Mouse (Mus musculus): ENCODE measurements around the gene Cenpo.

Cenpo gene

DNA sequence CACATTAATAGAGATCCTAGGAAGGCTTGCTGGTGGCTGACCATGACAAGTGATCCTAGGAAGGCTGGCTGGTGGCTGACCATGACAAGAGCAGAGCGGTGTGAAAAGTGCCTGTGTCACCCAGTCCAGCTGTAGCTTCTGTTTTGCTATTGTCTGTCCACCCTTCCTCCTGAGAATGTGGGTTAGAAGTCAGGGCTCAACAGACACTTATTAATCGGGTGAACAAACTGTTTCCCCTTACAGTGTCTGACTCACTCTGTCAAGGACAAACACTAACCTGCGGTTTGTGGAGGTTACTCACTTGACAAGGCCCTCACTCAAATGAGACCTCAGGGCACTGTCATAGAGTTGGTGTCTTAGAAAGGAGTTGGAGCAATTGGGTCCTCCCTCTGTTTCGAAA lies 35.4 kb downstream of the Cenpo start:
- DNase-seq, result peak in 1 of 2 experiments; percentile 20

DNA sequence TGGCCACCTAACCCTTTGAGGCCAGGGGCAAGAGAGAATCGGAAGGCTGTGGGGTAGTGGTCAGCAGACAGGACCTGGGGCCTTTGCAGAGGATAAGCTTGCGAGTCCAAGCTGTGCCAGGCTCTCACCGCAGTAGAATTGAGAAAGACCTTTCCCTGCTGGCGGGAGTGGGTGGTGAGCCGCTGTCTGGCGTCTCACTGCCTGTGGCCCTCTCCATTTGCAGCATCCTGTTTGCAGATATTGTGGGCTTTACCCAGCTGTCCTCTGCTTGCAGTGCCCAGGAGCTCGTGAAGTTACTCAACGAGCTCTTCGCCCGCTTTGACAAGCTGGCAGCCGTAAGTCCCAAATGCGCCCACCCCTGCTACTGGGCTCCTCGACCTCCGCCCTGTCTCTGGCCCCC lies 39.5 kb downstream of the Cenpo start:
- no peak for DNase-seq

DNA sequence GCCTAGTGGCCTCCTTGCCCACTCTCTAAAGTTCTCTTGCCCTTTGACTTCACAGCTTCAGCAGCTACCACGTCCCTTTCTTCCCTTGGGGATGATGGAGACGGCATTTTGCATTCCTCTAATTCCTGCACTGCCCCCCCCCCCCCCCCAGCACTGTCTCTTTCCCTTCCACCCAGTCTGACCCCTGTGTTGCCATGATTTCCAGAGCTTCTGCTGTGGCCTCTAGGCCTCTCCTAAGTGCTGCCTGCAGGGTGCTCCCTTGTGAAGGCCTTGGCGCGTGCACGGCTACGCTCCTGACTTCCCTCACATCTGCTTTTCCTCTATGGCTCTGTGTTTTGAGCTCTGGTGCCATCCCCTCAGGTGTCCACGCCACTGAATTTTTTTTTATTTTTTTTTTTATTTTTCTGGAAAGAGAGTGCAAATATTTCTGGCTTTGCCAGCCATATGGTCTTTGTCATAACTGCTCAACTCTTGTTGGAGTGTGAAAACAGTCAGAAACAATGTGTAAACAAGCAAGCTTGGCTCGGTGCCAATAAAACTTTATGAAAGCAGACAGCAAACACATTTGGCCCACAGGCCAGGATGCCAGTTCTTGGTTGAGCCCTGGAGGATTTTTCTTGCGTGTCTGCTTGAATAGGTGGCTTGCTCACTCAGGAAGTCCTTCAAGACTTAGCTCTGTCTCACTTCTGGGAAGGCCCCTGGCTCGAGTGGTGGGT lies 40.9 kb downstream of the Cenpo start:
- DNase-seq, result peak in 1 of 2 experiments; percentile 45

DNA sequence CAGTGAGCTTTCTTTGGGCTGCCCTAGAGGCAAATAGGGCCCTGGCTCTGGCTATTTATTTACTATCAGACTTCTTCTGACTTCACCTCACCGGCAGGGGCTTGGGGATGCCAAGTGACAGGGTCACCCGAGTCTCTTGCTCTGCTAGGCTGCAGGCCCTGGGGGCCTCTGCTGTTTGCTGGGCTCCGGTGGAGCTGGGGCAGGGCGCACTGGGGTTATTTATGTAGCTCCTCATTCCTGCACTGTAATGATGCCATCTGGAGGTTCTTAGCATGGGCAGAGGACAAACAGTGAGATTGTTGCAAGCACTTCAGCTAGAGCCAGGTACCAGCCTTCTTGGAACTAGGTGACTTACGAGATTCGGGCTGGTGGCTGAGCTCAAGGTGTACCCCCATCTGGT lies 41.6 kb downstream of the Cenpo start:
- peak in 1 of 2 experiments; percentile 57 for DNase-seq

DNA sequence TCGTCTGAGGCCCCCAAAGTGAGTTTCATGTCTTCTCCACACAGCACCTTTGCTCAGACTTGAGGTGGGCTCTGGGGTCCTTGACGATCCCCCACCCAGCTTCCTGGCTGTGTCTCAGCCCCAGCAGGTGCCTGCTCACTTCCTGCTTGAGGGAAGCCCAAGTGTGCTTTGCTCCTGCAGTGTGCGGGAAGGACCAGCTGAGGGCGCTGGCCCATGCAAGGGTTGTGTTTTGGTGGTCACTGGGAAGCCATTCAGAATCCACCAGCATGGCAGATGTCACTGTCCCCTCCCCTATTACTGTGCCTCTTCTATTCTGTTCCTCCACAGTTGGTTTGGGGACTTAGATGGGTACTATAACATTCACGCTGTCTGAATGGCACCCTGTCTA lies 45.0 kb downstream of the Cenpo start:
- DNase-seq, result no peak

DNA sequence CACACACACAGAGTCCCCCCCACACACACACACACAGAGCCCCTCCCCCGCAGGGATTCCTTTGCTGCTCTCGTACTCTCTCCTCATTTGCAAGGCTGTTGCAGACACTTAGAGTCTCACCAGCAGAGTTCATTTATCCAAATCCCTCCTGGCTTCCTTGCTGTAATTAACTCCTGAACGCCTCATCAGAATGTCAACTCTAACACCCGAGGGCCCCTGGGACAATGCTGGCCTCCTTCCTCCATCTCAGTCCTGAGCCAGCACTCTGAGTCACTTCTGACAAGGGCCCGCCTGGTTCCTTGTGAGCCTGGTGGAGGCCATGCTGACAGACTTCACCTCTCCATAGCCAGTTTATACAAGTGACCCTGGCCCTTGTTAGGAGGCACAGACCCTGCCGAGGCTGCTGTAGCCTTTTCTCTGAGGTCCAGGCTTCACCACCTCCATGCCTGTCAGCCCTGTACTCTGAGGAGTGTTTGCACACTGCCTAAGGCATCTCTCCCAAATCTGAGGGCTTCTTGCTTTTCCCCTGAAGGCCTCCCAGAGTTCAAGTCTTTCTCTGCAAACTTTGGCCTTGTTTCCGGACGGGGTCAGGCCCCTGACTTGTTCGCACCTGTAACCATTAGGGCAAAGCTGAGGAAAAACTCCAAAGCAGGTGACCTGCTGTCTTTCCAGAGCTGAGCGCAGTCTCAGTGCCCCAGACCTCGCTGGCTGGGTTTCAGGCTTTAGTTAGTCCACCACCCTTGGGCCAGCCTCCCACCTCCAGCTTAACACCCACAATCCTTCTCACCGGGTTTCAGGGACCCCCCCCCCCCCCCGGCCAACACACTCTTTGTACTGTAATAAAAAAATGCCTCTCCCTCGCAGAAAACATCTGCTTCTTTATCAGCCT lies 45.7 kb downstream of the Cenpo start:
- DNase-seq, result peak; percentile 43 to 58

DNA sequence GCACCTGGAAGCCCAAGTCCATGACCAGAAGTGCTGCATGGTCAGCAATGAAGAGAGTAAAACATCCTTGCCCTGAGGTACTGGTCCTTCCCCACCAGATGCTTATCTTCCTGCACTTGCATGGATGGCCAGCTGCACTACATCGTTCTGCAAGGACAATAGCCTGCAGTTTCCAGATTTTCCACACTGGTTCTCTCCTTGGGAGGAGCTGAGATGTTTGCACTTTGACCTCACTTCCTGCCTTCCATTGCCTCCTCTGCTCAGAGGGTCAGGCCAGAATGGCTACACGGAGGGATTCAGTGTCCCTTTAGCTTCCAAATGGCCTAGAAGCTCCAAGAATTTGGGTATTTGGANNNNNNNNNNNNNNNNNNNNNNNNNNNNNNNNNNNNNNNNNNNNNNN lies 49.4 kb downstream of the Cenpo start:
- DNase-seq, result no peak

DNA sequence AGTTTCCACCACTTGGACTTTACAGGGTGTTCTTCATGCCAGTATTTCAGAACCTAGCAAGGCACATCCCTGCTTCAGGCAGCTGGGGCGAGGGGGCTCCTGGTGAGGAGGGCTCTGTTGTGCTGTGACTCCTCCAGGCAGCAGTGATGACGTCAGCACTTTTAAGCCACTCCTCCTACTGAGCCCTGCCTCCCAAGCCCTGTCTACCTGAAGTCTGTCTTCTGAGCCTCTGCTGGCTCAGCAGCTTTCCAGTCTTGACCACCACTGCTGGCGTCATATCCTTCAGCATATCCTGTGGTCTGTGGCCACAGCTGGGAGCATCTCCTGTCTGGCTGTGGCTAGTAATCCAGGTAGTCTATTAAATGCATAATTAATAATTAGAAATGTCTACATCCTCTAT lies 53.6 kb downstream of the Cenpo start:
- DNase-seq, result no peak

DNA sequence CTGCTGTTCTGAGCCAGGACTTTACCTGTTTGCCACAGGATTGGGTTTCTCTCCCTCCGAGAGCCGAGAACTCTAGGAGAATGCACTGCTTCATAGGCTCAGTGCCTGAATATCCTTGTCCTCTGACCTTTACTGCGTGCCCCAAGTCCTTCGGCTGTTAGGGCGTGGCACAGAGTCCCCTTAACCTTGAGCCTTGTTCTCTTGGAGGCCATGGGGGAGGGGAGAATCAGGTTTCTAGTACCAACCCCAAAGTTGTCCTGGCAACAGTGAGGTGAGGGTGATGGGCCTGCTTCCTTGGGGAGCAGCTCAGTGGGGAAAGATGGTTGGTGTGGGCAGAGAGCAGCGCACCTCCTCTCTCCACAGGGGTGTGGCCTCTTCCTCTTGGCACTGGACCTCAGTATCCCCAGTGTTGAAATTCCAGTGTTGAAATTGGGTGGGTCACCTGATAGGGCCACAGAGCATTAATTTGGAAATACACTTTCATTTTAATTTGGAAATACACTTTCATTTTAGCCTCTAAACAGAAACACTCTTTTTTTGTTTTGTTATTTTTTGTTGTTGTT lies 54.3 kb downstream of the Cenpo start:
- no peak for DNase-seq

DNA sequence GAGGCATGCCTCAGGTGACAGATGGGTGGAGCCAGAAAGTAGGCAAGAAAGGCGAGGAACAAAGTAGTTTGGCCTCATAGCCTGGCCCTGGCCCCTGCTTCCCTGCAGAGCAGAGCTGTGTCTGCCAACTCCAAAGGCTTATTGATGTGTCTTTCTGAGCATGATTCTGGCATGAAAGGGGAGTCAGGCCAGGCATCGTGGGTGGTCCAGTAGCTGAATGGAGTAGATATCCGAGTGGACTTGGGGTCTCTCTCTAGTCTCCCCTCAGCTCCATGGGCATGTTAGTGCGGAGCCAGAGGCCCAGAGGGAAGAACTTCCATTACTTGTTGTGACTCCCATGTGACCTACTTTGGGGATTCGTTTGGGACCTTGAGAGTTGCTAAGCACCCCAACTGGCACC lies 55.3 kb downstream of the Cenpo start:
- DNase-seq, result no peak

DNA sequence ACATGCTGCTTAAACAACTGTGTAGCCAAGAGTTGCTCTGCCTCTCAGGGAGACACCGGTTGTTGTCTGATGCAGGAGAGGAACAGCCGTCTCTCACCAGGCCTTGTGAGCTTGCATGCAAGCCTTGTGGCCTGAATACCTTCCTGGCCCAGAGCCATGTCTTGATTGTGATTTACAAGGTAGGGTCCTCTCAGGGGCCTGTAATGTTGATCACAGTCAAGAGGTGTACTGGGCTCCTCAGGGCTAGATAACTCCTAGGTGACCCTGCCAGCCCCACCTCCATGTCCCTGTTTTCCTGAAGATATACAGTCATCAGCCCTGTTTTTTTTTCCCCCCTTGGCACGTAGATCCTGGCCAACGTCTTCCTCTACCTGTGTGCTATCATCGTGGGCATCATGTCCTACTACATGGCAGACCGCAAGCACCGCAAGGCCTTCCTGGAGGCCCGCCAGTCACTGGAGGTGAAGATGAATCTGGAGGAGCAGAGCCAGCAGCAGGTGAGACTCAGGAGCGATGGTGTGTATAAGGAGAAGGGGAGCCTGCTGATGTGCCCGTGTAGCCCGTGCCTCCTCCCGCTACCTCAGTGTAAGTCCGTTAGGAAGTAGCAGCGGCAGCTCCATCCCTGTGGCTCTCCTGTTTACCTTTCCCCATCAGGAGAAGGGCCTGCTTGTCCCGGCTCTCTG lies 60.8 kb downstream of the Cenpo start:
- DNase-seq, result no peak

DNA sequence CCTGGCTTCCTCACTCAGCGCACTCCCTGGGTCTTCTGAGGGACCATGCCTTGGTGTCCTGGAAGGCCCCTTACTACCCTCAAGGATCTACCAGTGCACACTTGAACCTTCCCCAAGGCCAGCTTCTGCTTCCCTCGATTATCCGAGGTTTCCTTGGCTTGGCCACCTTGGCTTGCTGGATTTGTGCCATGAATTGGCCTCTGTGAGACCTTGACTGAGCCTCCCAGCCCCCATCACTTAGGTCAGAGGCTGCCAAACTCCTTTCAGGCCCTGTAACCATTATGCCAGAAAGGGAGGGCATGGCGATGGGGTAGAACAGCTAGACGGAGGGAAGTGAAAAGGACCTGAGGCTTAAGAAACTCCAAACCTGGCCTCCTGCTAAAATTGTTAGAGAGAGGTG lies 64.5 kb downstream of the Cenpo start:
- no peak for DNase-seq

DNA sequence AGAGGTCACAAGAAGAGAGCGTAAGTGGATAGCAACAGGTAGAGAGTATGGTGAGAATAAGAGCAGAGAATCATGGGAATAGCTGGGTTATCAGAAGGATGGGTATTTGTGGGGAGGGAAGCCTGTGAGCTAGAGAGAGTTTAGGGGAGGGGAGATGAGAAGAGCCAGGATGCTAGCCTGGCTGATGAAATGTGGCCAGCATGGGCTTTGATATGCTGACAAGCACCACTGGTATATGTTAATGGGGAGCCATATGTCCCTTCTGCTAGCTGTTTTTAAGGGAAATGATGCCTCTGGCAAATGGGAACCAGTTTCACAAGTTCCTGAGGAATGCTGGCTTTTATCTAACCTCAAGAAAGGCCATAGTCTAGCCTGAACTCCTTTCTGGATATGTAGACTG lies 65.0 kb downstream of the Cenpo start:
- no peak for DNase-seq

DNA sequence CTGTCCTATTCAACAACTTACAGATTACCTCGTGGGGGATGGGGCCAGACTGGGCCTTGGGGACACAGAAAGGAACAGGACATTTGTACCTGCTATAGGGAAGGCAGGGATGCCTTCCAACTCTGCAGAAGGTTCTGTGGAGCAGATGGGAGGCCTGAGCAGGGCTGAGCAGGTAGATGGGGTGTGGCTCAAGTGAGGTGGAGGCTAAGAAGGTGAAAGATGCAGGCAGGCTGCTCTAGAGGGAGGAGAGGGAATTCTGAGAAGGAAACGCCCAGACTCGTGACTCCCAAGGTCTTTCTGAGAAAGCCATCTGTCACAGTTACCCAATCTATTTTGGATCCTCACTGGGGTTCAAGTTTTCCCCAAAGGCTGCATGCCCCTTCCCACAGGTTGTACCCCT lies 67.1 kb downstream of the Cenpo start:
- no peak for DNase-seq

DNA sequence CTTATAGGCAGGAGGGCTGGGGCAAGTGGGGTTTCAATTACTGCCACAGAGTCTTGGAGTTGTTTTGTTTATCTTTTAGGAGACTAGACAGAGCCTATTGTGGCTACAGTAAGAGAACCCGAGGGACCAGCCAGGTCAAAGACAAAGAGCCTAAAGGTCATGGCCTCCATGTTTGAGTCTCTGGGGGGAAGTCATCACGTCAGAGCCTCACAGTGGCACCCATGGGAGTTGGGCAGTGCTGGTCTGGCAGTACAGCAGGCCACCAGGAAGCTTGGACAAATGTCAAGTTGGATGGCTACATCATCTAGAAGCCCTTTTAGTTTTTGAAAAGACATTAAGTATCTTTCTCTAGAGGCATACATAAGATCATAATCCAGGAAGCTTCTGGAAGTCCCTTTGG lies 71.2 kb downstream of the Cenpo start:
- DNase-seq, result no peak

DNA sequence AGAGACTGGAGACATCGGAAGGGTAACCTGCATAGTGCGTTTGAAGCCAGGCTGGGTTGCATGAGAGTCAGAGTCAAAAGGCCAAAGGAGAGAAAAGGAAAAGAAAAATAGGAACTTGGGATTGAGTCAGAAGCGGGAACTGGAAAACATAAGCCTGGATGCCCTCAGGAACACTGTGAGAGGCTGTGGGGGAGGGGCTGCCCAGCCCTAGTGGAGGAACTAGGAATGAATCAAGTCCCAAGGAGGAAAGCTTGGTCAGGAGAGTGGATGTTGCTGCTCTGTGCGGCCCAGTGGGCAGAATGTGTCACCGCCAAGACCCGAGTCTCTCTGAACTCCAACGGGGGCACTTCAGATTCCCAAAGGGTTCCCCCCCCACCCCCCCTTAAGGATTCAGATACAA lies 73.8 kb downstream of the Cenpo start:
- no peak for DNase-seq

DNA sequence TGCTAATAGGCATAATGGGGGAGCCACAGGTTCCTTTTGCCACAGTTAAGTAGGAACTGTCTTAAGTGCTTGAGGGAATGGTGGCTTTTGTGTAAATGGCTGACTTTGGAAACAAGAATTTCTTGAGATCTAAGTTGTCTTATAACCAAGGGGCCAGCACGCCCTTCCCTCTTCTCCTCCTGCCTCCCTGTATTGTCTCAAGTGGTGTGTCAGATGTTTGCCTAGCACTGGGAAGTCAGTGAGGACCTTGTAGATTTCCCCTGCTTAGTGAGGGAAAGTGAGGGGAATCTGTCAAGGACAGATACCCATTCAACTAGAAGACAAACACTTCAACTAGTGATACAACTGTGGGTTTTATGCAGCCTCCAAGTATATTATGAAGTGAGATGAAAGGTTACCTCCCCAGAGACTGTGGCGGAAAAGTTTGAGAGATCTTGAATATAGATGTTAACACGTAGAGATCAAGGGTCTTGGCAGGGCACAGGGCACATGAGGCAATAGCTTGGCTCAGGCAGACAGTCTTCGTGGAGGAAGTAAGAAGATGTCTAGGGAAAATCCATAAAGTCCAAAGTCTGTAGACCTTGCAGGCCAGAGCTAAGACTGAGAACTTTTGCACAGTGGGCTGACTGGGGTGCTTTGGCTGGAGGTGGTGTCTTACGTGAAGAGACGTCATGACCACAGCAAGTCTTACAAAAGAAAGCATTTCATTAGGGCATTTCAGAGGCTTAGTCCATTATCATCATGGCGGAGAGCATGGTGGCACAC lies 75.0 kb downstream of the Cenpo start:
- DNase-seq, result no peak

DNA sequence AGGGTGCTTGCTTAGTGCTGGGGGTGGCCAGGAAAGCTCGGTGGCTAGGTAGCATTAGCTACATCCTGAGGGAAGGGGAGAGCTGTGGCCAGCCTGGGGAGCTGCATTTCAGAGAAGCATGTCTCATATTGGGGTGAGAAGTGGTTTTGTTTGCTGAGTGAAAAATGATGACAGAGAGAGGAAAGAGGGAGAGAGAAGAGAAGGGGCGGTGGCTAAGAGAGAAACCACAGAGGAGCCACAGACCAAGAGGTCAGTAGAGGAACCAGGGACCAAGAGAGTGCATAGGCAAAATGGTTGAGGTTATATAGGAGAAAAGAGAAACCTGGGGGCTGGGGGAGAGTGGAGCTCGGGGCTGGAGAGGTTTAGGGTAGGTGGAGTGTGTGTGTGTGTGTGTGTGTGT lies 75.9 kb downstream of the Cenpo start:
- no peak for DNase-seq

DNA sequence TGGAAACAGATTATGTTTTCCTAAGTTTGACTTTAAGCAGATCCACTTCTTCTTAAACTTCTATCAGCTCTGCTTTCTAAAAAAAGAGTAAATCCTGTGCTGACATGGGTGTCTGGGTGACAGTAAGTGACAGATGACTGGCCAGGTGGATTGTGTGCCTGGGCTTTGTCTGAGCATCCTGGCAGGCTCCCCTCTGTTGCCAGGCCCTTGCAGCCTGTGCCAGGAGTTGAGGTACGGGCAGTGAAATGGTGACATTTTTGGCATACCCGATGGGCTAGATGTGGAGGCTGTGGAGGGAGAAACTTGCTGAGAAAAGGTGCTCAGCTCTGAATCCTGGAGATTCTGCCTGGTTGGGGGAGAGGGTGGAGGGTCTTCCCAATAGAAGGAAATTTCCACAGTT lies 76.6 kb downstream of the Cenpo start:
- DNase-seq, result no peak

DNA sequence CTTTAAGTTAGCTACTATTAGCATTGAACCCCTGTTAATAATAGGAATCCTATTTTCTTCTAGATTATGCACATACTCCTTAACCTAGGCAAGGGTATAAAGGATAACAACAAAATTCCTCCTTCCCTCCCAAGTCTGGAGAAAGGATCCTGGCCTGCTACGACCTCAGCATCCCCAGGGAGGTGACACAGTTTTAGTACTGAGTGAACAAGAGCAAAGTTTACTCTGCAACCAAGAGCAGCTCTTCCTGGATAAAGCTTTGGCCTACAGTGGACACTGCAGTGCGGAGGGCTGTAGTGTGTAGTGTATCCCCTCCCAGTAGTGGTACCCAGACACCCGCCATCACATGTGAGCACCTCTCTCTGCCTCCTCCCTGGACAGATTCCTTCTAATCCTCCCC lies 82.1 kb downstream of the Cenpo start:
- DNase-seq, result peak in 1 of 2 experiments; percentile 14

DNA sequence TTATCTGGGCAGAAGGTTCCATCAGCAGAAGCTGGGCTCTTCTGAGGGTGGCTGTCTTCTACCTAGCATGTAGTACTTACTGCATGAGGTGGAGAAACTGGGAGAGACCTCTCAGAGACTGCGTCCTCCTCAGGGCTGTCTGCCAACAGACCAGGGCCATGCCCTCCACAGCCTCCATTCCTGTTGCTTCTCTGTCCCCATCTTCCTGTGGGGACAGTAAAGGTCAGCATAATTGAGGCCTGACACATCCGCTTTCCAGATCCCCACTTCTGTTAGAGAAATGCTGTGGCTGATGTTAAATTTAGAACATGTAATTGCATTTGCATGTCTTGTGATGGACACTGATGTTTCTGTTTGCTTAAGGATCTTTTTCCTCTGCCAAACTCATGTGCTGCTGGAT lies 83.2 kb downstream of the Cenpo start:
- no peak for DNase-seq

Data from kidney, postnatal 25 days (tissue).